Mouse (Mus musculus) intestine, embryonic 16.5 days (tissue): ENCODE measurements around the gene Ccpg1. TPM values are rescaled to one million over a fixed set of nuclear protein-coding genes. Genes with fewer than 3 reads are reported as not detected.
A peak's percentile ranks its signal among the peaks of the same experiment; 100 is the strongest.

Experiments used
- ATAC-seq: fragments of 200-750 bp; cut with Nextera tagmentation; 2 replicates; pipeline ENCODE4 v1.8.0; 2017; ENCODE audit warnings: moderate TSS enrichment, moderate library complexity
- H3K27ac ChIP-seq: fragments of 300-500 bp; sonication (generic); 2 replicates; pipeline ENCODE4 v1.5.1; 2014; ENCODE audit warnings: mild to moderate bottlenecking, low read length
- H3K27me3 ChIP-seq: fragments of 300-500 bp; sonication (generic); replicated peaks from 2 replicates; pipeline ENCODE4 v1.6.1; 2014; ENCODE audit warnings: low read length, control low read depth, mixed read lengths; ENCODE audit not compliant: control insufficient read depth, insufficient read depth
- H3K36me3 ChIP-seq: fragments of 300-500 bp; sonication (generic); 2 replicates; pipeline ENCODE4 v1.6.1; 2014; ENCODE audit warnings: low read length, control low read depth; ENCODE audit not compliant: control insufficient read depth, insufficient read depth
- H3K4me1 ChIP-seq: fragments of 300-500 bp; sonication (generic); 2 replicates; pipeline ENCODE4 v1.6.1; 2014; ENCODE audit warnings: low read length, control low read depth, mixed read lengths; ENCODE audit not compliant: control insufficient read depth, insufficient read depth
- H3K4me2 ChIP-seq: fragments of 300-500 bp; sonication (generic); 2 replicates; pipeline ENCODE4 v1.6.1; 2014; ENCODE audit warnings: low read depth, low read length, control low read depth
- H3K4me3 ChIP-seq: fragments of 300-500 bp; sonication (generic); 2 replicates; pipeline ENCODE4 v1.5.1; 2014; ENCODE audit warnings: mild to moderate bottlenecking, low read length
- H3K9ac ChIP-seq: fragments of 300-500 bp; sonication (generic); 2 replicates; pipeline ENCODE4 v1.6.1; 2014; ENCODE audit warnings: low read depth, low read length
- H3K9me3 ChIP-seq: fragments of 300-500 bp; sonication (generic); 2 replicates; pipeline ENCODE4 v1.6.1; 2016; ENCODE audit warnings: low read length, control low read depth; ENCODE audit not compliant: control insufficient read depth
- WGBS: fragments of 180-500 bp; shearing (Covaris S2); extraction: QIAGEN DNeasy Blood & Tissue Kit; methylation state at CpG from one replicate; pipeline ENCODE4 v1.1.7; 2014; 5-methylcytosine and 5-hydroxymethylcytosine counted together
- microRNA-seq: library from miRNA; unstranded; fragments of <30 nt; microRNA quantifications from one replicate; pipeline ENCODE4, GENCODE M21; 2016
- polyA plus RNA-seq: library from polyadenylated mRNA; unstranded; fragments of >200 nt; fragmentation: Nextera tagmentation; extraction: Ambion mirVana; gene quantifications from 2 replicates; pipeline ENCODE4 v1.2.1, GENCODE M21; 2015

Gene Ccpg1
- polyA plus RNA-seq, 1 experiment from 2014 or later: 23.5 TPM

DNA sequence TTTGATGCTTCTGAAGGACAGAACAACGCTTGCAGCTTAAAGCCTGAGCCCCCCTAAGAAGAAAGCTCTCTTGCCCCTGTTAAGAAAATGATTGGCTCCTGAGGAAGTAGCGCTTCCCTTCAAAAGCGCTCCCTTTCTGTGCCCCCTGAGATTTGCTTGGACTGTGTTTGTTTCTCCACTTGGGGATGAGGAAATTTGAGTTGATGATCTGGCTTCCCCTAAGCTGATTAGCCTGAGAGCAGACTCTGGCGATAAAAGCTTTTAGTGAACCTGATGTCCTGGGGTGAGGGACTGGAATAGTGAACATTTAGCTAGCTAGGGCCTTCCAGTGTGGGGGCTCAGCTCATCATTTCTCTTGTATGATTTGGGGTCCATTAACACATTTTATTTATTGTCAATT is 63.7 kb downstream of the Ccpg1 start:
- H3K4me3 ChIP-seq: no peak overlapping the region
- WGBS: 29% methylated on average over 4 of the region's 4 CpGs
- H3K4me2 ChIP-seq: no peak overlapping the region
- no peak for ATAC-seq
- H3K36me3 ChIP-seq: no peaks in the 10 kb centered on the region
- H3K4me1 ChIP-seq: 0 out of 2 replicates have a peak, but pooled peaks cover 7% of the 10 kb centered on the region
- H3K9me3 ChIP-seq: no peaks in the 10 kb centered on the region
- H3K27me3 ChIP-seq: no peaks in the 10 kb centered on the region
- no peak overlapping the region for H3K27ac ChIP-seq
- no peak overlapping the region for H3K9ac ChIP-seq

DNA sequence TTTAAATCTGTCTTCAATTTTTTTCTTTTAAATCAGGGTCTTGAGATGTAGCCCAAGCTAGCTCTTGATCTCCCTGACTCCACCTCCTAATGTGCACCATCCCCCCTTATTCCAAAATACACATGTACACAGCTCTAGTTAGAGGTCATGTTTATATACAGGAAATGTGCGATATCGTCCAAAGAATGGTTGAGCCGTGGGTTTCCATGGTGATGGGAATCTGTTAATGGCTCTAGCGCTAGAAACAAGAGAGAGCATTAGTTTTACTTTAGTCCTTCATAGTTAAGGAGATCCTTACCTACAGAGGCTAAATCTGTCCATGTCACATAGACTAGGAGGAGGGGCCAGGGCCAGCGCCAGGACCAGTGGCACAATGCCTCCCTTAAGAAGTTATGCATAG is 64.6 kb downstream of the Ccpg1 start:
- 0 out of 2 replicates have a peak, but pooled peaks cover 6% of the 10 kb centered on the region for H3K4me1 ChIP-seq
- H3K36me3 ChIP-seq: no peaks in the 10 kb centered on the region
- no peaks in the 10 kb centered on the region for H3K27me3 ChIP-seq
- H3K27ac ChIP-seq: no peak overlapping the region
- no peak overlapping the region for H3K9ac ChIP-seq
- no peak overlapping the region for H3K4me3 ChIP-seq
- H3K9me3 ChIP-seq: no peaks in the 10 kb centered on the region
- no peak for ATAC-seq
- no peak overlapping the region for H3K4me2 ChIP-seq
- 36% methylated on average over 5 of the region's 5 CpGs for WGBS

DNA sequence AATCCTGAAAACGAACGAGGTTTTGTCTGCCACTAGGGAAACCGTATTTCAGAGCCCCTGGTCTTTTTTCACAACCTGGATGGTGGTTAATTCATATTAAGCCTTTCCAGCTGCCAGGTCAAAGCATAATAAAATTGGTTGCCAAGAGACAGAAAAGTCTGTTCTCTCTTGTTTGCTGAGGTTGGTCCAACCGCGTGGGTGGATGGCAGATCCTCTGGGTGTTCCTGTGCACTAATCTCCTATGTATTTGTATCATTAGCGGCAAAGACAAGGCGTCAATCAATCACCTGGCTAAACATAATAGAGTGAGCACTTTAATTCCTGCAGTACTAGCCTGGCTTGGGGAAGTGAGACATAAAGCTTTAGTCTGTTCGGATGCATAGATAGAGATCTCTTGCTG is 65.4 kb downstream of the Ccpg1 start:
- Histone ChIP-seq H3K36me3 (no peaks in the 10 kb centered on the region), H3K9me3 (no peaks in the 10 kb centered on the region), H3K27ac (0 out of 2 replicates have a peak overlapping the region, but pooled peaks have one; percentile 11), H3K9ac (no peak overlapping the region), H3K27me3 (no peaks in the 10 kb centered on the region), H3K4me3 (no peak overlapping the region), H3K4me2 (no peak overlapping the region), H3K4me1 (0 out of 2 replicates have a peak, but pooled peaks cover 2% of the 10 kb centered on the region)
- 52% methylated on average over 8 of the region's 8 CpGs for WGBS
- ATAC-seq: peak; percentile 31; the same call in 1 of the 2 replicates

DNA sequence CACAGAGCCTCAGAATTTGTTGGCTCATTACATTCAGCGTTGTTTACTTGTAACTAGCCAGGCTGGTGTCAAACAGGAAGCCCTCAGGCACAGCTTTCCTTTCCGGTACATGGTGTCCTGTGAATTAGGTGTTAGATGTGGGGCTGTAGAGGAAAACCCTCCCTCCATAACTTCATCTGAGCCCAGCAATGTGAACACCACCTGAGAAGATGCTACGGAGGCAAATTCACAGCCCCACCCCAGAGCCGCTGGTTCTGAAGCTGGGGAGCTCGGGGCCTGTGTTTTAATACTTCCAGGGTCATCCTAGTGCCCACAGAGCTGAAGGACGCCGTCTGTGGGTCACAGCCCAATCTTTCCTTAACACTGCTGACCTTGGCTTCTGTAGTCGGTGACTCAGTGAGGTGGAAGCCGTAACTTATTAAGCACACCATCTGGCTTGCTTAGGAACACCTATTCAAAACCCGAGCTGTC is 70.2 kb downstream of the Ccpg1 start:
- no peaks in the 10 kb centered on the region for H3K36me3 ChIP-seq
- ATAC-seq: no peak
- H3K4me3 ChIP-seq: no peak overlapping the region
- H3K27ac ChIP-seq: no peak overlapping the region
- no peaks in the 10 kb centered on the region for H3K27me3 ChIP-seq
- H3K4me1 ChIP-seq: no peaks in the 10 kb centered on the region
- no peak overlapping the region for H3K4me2 ChIP-seq
- H3K9me3 ChIP-seq: no peaks in the 10 kb centered on the region
- 57% methylated on average over 10 of the region's 10 CpGs for WGBS
- H3K9ac ChIP-seq: no peak overlapping the region

DNA sequence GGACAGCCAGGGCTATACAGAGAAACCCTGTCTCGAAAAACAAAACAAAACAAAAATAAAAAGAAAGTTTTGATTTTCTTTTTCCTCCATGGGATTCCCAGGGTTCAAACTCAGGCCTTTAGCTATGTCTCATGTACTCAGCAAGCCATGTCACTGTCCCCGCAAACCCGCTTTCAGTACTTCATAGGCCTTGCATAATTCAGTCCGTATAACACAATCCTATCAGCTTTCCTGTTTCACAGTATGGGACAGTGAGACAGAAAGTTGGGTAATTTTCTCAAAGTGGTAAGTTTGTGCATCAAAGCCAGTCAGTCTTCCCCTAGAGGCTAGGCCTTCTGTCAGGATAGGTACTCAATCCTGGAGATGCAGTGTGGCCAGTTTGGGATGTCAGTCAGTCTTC is 74.0 kb downstream of the Ccpg1 start:
- WGBS: 88% methylated on average over 4 of the region's 4 CpGs
- Histone ChIP-seq H3K27ac (no peak overlapping the region), H3K27me3 (no peaks in the 10 kb centered on the region), H3K4me1 (no peaks in the 10 kb centered on the region), H3K9ac (no peak overlapping the region), H3K4me3 (no peak overlapping the region), H3K36me3 (no peaks in the 10 kb centered on the region), H3K4me2 (no peak overlapping the region), H3K9me3 (no peaks in the 10 kb centered on the region)
- ATAC-seq: no peak

DNA sequence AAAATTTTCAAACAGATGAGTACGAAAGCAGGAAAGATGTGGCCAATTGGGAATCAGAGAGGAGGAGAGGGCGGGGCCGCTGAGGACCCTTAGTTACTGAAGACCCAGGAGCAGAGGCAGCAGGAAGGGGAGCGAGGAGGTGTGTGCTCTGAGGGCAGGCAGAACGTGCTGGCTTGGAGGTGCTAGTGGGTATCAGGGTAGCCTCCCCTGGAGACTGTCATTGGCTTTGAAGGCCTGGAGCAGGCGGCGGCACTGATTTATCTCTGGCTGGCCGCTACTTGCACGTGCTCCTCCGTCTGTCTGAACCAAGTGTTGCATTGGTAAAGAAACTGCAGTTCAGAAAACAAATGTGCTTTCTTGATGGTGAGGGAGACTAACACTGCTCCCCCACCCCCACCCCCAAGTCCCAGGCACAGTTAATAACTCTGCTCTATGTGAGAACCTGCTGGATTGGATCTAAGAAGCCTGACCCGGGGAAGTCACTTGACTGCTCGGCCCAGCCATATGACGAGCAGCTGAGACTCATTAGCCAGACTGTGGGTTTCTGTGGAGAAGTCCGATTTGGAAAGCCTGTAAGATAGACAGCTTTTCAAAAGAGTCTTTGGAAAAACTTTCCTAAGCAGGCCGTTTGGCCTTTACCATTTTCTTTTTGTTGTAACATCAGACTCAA is 78.5 kb downstream of the Ccpg1 start:
- Histone ChIP-seq H3K27ac (no peak overlapping the region), H3K4me3 (no peak overlapping the region), H3K9me3 (no peaks in the 10 kb centered on the region), H3K4me2 (peak overlapping the region; percentile 15; the same call in 1 of the 2 replicates), H3K27me3 (no peaks in the 10 kb centered on the region), H3K36me3 (no peaks in the 10 kb centered on the region), H3K4me1 (peaks cover 14% of the 10 kb centered on the region), H3K9ac (no peak overlapping the region)
- ATAC-seq: 0 out of 2 replicates have a peak, but pooled peaks have one; percentile 16
- 31% methylated on average over 15 of the region's 15 CpGs for WGBS

Small RNA genes within 50 kb of the gene (microRNA-seq; reads per million reads assigned to microRNA genes)
- not detected for gene Gm27353

Other genes with a start within 250 kb of the Ccpg1 start
- gene Prtg, start 178.6 kb upstream of the Ccpg1 start, polyA plus RNA-seq: 0.32 and 0.33 TPM in 2 replicates
- gene Pygo1, start 59.8 kb upstream of the Ccpg1 start, polyA plus RNA-seq: 1.5 and 1.7 TPM in 2 replicates
- 0.49 and 0.57 TPM in 2 replicates for gene Dyx1c1, start 26.6 kb upstream of the Ccpg1 start, polyA plus RNA-seq
- gene Gm44503, start 26.6 kb upstream of the Ccpg1 start, polyA plus RNA-seq: not detected in 2 replicates
- 10.4 and 11.3 TPM in 2 replicates for gene Ccpg1os, start within 50 bp of the Ccpg1 start, polyA plus RNA-seq
- 13.5 and 15.2 TPM in 2 replicates for gene Pigb, start 54.9 kb downstream of the Ccpg1 start, polyA plus RNA-seq
- 9.0 TPM in 2 replicates for gene Rab27a, start 59.4 kb downstream of the Ccpg1 start, polyA plus RNA-seq
- not detected in 2 replicates for gene Khdc3, start 116.4 kb downstream of the Ccpg1 start, polyA plus RNA-seq
- not detected in 2 replicates for gene Gm20509, start 117.0 kb downstream of the Ccpg1 start, polyA plus RNA-seq
- gene Rsl24d1, start 128.0 kb downstream of the Ccpg1 start, polyA plus RNA-seq: 76.3 and 82.8 TPM in 2 replicates